Mouse (Mus musculus): ENCODE data around the gene Zim1. TPM values are rescaled to one million over a fixed set of nuclear protein-coding genes. Genes with fewer than 3 reads are reported as not detected.

Zim1 gene
- polyA plus RNA-seq, 1 experiment = 1.2 TPM

DNA sequence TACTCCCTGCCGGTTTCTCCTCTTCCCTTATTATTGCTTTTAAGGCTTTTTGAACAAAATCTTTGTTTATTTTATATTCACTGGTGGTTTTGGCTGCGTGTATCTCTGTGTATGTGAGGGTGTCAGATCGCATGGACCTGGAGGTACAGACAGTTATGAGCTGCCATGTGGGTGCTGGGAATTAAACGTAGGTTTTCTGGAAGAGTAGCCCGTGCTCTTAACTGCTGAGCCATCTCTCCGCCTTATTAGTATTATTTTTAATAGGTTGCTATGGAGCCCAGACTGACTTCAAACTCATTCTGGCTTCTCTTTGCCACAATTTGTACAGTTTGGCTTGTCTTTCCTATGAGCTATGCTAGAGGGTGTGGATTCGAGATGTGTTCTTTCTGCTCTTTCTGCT, 32.8 kb downstream of the Zim1 start:
- Histone ChIP-seq H3K4me3 (ENCODE audit: insufficient read depth, poor library complexity, severe bottlenecking) (no peak overlapping the region), H3K79me2 (ENCODE audit: control insufficient read depth, insufficient read depth) (no peaks in the 10 kb centered on the region), H3K79me3 (ENCODE audit: low read depth) (no peaks in the 10 kb centered on the region), H3K36me3 (ENCODE audit: control insufficient read depth, insufficient read depth) (no peaks in the 10 kb centered on the region), H3K27me3 (ENCODE audit: control insufficient read depth, insufficient read depth, insufficient read length) (no peaks in the 10 kb centered on the region), H3ac (ENCODE audit: control insufficient read depth, insufficient read length, low read depth) (no peak overlapping the region)
- TF ChIP-seq MAX (IDR thresholded peaks at IDR 0.05) = no peak
- TF ChIP-seq MYOG (IDR thresholded peaks at IDR 0.05; ENCODE audit: control insufficient read depth, extremely low read depth, insufficient read length) = no peak
- TF ChIP-seq FOSL1 (IDR thresholded peaks at IDR 0.05; ENCODE audit: insufficient read depth, low read length, poor library complexity, severe bottlenecking) = no peak

DNA sequence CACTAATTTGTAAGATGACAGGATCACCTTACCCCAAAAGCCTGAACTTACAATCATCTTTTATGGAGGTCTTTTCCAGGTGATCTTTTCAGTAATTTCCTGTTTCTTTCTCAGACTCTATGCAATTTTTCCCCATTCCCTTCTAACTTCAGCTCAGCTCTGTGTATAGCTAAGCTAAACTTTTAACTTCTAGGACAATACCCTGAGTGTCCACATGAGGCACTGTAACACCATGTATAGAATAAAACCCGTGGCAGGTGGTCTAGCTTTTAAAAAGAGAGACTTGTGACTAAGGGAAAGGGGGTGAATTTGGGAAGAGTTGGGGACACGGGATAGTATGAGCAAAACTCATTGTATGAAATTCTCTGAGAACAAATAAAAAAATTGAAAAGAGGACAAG, 36.6 kb downstream of the Zim1 start:
- H3K36me3 ChIP-seq (ENCODE audit: control insufficient read depth, insufficient read depth) = no peaks in the 10 kb centered on the region
- TF ChIP-seq MYOD1 (IDR thresholded peaks at IDR 0.05; ENCODE audit: control insufficient read depth, insufficient read length, low read depth) (no peak), FOSL1 (IDR thresholded peaks at IDR 0.05; ENCODE audit: insufficient read depth, low read length, poor library complexity, severe bottlenecking) (no peak), MAX (IDR thresholded peaks at IDR 0.05) (no peak), CEBPB (IDR thresholded peaks at IDR 0.05; ENCODE audit: low read depth) (no peak), USF1 (IDR thresholded peaks at IDR 0.05; ENCODE audit: low read depth) (no peak), CTCF (IDR thresholded peaks at IDR 0.05; ENCODE audit: control insufficient read depth, insufficient read depth, insufficient read length) (no peak), MYOG (IDR thresholded peaks at IDR 0.05; ENCODE audit: control insufficient read depth, extremely low read depth, insufficient read length) (no peak)

DNA sequence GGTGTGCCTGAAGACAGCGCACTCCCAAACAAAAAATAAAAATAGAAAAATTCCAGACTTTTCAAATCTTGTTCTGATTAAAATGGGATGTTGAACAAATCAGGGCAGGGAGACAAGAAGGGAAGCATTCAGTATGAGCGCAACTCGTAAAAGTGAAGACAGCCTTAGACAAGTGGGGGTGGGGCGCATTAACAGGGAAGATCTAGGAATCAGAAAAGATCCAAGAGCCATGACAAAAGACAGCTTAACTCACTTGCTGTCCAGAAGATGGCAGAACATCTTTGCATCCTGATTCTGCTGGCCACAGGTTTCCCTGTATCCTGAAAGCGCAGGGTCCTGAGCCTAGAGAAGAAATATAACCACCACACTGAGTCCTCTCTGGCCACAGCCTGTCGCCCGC, 37.6 kb downstream of the Zim1 start:
- TF ChIP-seq CEBPB (IDR thresholded peaks at IDR 0.05; ENCODE audit: low read depth) (no peak), FOSL1 (IDR thresholded peaks at IDR 0.05; ENCODE audit: insufficient read depth, low read length, poor library complexity, severe bottlenecking) (no peak), MYOG (IDR thresholded peaks at IDR 0.05; ENCODE audit: control insufficient read depth, extremely low read depth, insufficient read length) (no peak), CTCF (IDR thresholded peaks at IDR 0.05; ENCODE audit: control insufficient read depth, insufficient read depth, insufficient read length) (no peak)
- H3K36me3 ChIP-seq (ENCODE audit: control insufficient read depth, insufficient read depth) = no peaks in the 10 kb centered on the region
- H3K4me3 ChIP-seq (ENCODE audit: insufficient read depth, poor library complexity, severe bottlenecking) = no peak overlapping the region
- H3K27me3 ChIP-seq (ENCODE audit: control insufficient read depth, insufficient read depth, insufficient read length) = no peaks in the 10 kb centered on the region
- no peaks in the 10 kb centered on the region for H3K79me2 ChIP-seq (ENCODE audit: control insufficient read depth, insufficient read depth)
- H3K79me3 ChIP-seq (ENCODE audit: low read depth) = no peaks in the 10 kb centered on the region
- no peak overlapping the region for H3ac ChIP-seq (ENCODE audit: control insufficient read depth, insufficient read length, low read depth)

More for the DNA sequence above, 36.6 kb downstream of the Zim1 start:
- Histone ChIP-seq H3K79me2 (ENCODE audit: control insufficient read depth, insufficient read depth) (no peaks in the 10 kb centered on the region), H3ac (ENCODE audit: control insufficient read depth, insufficient read length, low read depth) (no peak overlapping the region), H3K79me3 (ENCODE audit: low read depth) (no peaks in the 10 kb centered on the region), H3K4me3 (ENCODE audit: insufficient read depth, poor library complexity, severe bottlenecking) (no peak overlapping the region), H3K27me3 (ENCODE audit: control insufficient read depth, insufficient read depth, insufficient read length) (no peaks in the 10 kb centered on the region)

DNA sequence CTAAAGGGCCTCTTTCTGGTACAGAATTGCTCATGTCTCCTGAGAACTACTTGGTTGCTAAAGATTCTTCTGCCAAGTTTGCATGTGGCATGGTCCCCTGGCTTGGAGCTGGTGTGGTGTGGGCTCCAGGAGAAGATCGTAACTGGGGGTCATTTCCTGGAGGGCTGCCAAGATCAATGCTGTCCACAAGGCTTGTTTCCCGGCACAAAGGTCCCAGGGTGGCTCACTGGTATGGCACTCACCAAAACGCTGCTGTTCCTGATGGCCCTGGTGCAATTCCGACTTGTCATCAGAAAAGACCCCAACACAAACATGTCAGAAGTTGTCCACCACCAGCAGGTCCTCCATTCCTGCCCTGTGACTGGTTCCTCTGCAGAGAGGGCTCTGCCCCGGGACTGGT, 44.1 kb downstream of the Zim1 start:
- Histone ChIP-seq H3K79me2 (ENCODE audit: control insufficient read depth, insufficient read depth) (no peaks in the 10 kb centered on the region), H3K79me3 (ENCODE audit: low read depth) (no peaks in the 10 kb centered on the region), H3K27me3 (ENCODE audit: control insufficient read depth, insufficient read depth, insufficient read length) (no peaks in the 10 kb centered on the region), H3K36me3 (ENCODE audit: control insufficient read depth, insufficient read depth) (no peaks in the 10 kb centered on the region), H3ac (ENCODE audit: control insufficient read depth, insufficient read length, low read depth) (no peak overlapping the region), H3K4me3 (ENCODE audit: insufficient read depth, poor library complexity, severe bottlenecking) (no peak overlapping the region)
- TF ChIP-seq CTCF (IDR thresholded peaks at IDR 0.05; ENCODE audit: control insufficient read depth, insufficient read depth, insufficient read length) = no peak
- no peak for TF ChIP-seq USF1 (IDR thresholded peaks at IDR 0.05; ENCODE audit: low read depth)
- no peak for TF ChIP-seq FOSL1 (IDR thresholded peaks at IDR 0.05; ENCODE audit: insufficient read depth, low read length, poor library complexity, severe bottlenecking)
- no peak for TF ChIP-seq MAX (IDR thresholded peaks at IDR 0.05)
- no peak for TF ChIP-seq MYOD1 (IDR thresholded peaks at IDR 0.05; ENCODE audit: control insufficient read depth, insufficient read length, low read depth)
- no peak for TF ChIP-seq CEBPB (IDR thresholded peaks at IDR 0.05; ENCODE audit: low read depth)
- TF ChIP-seq MYOG (IDR thresholded peaks at IDR 0.05; ENCODE audit: control insufficient read depth, extremely low read depth, insufficient read length) = no peak

DNA sequence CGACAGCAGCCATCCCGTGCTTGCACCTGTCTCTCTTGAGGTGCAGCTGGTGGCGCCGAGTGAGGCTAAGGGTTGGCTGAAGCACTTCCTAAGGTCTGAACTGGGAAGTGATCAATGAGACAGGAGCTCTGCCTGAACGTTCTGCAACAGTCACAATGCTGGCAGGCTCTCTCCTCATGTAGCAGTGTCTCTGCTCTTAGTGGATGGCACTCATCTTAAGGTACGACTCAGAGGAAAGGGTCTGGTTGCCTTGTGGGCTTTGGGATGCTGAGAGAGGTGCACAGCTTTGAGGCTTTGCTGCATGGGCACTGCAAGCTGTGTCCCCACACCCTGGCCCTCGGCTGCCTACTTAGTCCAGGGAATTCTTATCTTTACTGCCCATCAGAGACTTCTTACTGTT, 45.0 kb downstream of the Zim1 start:
- Histone ChIP-seq H3K4me3 (ENCODE audit: insufficient read depth, poor library complexity, severe bottlenecking) (no peak overlapping the region), H3ac (ENCODE audit: control insufficient read depth, insufficient read length, low read depth) (no peak overlapping the region), H3K27me3 (ENCODE audit: control insufficient read depth, insufficient read depth, insufficient read length) (no peaks in the 10 kb centered on the region), H3K36me3 (ENCODE audit: control insufficient read depth, insufficient read depth) (no peaks in the 10 kb centered on the region), H3K79me3 (ENCODE audit: low read depth) (no peaks in the 10 kb centered on the region), H3K79me2 (ENCODE audit: control insufficient read depth, insufficient read depth) (no peaks in the 10 kb centered on the region)
- TF ChIP-seq MAX (IDR thresholded peaks at IDR 0.05) = no peak
- TF ChIP-seq MYOD1 (IDR thresholded peaks at IDR 0.05; ENCODE audit: control insufficient read depth, insufficient read length, low read depth) = no peak
- TF ChIP-seq FOSL1 (IDR thresholded peaks at IDR 0.05; ENCODE audit: insufficient read depth, low read length, poor library complexity, severe bottlenecking) = no peak
- no peak for TF ChIP-seq CTCF (IDR thresholded peaks at IDR 0.05; ENCODE audit: control insufficient read depth, insufficient read depth, insufficient read length)
- TF ChIP-seq MYOG (IDR thresholded peaks at IDR 0.05; ENCODE audit: control insufficient read depth, extremely low read depth, insufficient read length) = no peak
- TF ChIP-seq USF1 (IDR thresholded peaks at IDR 0.05; ENCODE audit: low read depth) = no peak
- TF ChIP-seq CEBPB (IDR thresholded peaks at IDR 0.05; ENCODE audit: low read depth) = no peak

DNA sequence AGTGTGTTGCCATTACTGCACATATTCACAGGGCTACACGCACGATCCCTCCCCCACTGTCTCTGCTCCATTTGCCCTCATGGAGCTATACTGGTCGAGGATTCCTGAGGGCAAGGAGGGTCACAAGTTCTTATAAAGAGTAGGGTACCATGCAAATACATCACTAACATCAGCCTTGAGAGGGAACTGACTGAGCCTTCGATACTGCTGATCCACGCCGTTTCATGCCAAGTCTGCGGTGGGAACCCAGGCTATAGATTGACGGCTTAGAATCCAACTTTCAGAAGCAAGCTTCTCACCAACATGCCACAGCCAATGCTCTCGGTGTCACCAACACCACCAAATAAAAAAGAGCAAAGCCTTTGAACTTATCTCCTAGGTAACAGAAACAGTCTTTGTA, 45.7 kb downstream of the Zim1 start:
- TF ChIP-seq MYOG (IDR thresholded peaks at IDR 0.05; ENCODE audit: control insufficient read depth, extremely low read depth, insufficient read length) (no peak), FOSL1 (IDR thresholded peaks at IDR 0.05; ENCODE audit: insufficient read depth, low read length, poor library complexity, severe bottlenecking) (no peak), MYOD1 (IDR thresholded peaks at IDR 0.05; ENCODE audit: control insufficient read depth, insufficient read length, low read depth) (no peak), CEBPB (IDR thresholded peaks at IDR 0.05; ENCODE audit: low read depth) (no peak), USF1 (IDR thresholded peaks at IDR 0.05; ENCODE audit: low read depth) (no peak), MAX (IDR thresholded peaks at IDR 0.05) (no peak), CTCF (IDR thresholded peaks at IDR 0.05; ENCODE audit: control insufficient read depth, insufficient read depth, insufficient read length) (no peak)
- no peaks in the 10 kb centered on the region for H3K27me3 ChIP-seq (ENCODE audit: control insufficient read depth, insufficient read depth, insufficient read length)
- no peaks in the 10 kb centered on the region for H3K79me3 ChIP-seq (ENCODE audit: low read depth)

More for the DNA sequence above, 45.7 kb downstream of the Zim1 start:
- no peaks in the 10 kb centered on the region for H3K79me2 ChIP-seq (ENCODE audit: control insufficient read depth, insufficient read depth)
- H3K4me3 ChIP-seq (ENCODE audit: insufficient read depth, poor library complexity, severe bottlenecking) = no peak overlapping the region
- H3ac ChIP-seq (ENCODE audit: control insufficient read depth, insufficient read length, low read depth) = no peak overlapping the region
- no peaks in the 10 kb centered on the region for H3K36me3 ChIP-seq (ENCODE audit: control insufficient read depth, insufficient read depth)
